Mouse (Mus musculus): ENCODE data around the gene Ston2. TPM values are rescaled to one million over a fixed set of nuclear protein-coding genes. Genes with fewer than 3 reads are reported as not detected.

Ston2 gene
- total and polyA plus RNA-seq, 3 experiments: 3.6 to 4.7 (median 4.1) TPM

DNA sequence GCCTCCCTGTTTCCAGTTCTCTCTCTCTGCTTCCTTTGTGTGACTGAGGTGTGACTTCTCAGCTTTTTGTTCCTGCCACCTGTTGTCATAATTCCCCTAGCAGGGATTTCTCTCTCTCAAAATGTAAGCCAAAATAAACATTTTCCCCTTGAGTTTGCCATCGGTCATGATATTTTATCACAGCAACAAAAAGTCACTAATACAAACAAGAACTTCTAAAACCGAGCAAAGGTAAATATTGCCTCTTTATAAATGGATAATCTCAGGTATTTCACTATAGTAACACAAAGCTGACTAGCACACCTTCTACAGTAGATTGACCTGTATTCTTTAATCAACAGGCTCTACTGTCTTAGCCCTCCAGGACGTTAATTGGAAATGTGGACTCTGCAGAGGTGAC lies 95.2 kb downstream of the Ston2 start:
- Histone ChIP-seq H3K4me1 (ENCODE audit: control insufficient read depth, insufficient read depth, low read length) (no peaks in the 10 kb centered on the region), H3K79me2 (replicated peaks; ENCODE audit: control insufficient read depth, insufficient read depth, low read length) (no peaks in the 10 kb centered on the region), H3K27ac (no peak overlapping the region), H3K36me3 (ENCODE audit: control insufficient read depth, insufficient read depth, low read length) (no peaks in the 10 kb centered on the region), H3K9ac (ENCODE audit: low read depth, low read length) (no peak overlapping the region), H3K4me3 (no peak overlapping the region), H3K27me3 (ENCODE audit: control insufficient read depth, insufficient read depth, low read length) (no peaks in the 10 kb centered on the region)
- no peak for DNase-seq
- 58% methylated on average over 3 of the region's 3 CpGs for WGBS
- TF ChIP-seq POLR2A (IDR thresholded peaks at IDR 0.05; ENCODE audit: insufficient read depth, low read depth, low read length) (no peak), CTCF (IDR thresholded peaks at IDR 0.05) (no peak), EP300 (IDR thresholded peaks at IDR 0.05; ENCODE audit: insufficient read depth, low read depth, low read length) (no peak)
- intact Hi-C loops (cut with DNase I): no loop called here

DNA sequence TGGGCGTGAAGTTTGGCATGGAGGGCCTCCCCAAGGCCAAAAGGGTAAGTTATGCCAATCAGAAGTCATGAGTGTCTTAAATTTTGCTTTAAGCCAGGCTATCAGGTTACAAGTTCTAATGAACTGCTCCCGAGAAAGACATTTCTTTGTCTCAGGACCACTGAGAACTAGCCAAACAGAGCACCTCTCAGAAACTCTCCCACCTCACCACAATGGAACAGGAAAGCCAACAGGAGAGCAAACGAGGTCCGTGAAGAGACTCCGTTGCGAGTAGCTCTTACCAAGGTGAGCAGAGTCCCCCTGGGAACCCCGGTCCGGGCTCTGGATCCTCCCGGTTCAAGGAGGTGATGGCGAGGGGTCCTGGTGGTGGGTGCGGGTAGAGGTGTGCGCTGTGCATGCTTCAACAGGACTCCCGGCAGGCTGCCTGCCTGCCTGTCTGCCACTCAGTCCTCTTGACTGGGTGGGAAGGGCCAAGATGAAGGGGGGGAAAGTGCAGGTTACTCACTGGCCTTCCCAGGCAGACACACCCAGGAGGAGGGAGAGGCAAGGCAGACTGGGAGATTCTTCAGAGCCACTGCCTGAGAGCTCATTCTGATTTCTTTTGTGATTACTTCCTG lies 102.4 kb downstream of the Ston2 start:
- no peaks in the 10 kb centered on the region for H3K36me3 ChIP-seq (ENCODE audit: control insufficient read depth, insufficient read depth, low read length)
- DNase-seq: no peak
- intact Hi-C loops (cut with DNase I): no loop called here
- H3K27ac ChIP-seq: no peak overlapping the region
- H3K79me2 ChIP-seq (replicated peaks; ENCODE audit: control insufficient read depth, insufficient read depth, low read length): no peaks in the 10 kb centered on the region
- peaks cover 9% of the 10 kb centered on the region; the same call in 1 of the 2 replicates for H3K4me1 ChIP-seq (ENCODE audit: control insufficient read depth, insufficient read depth, low read length)
- TF ChIP-seq POLR2A (IDR thresholded peaks at IDR 0.05; ENCODE audit: insufficient read depth, low read depth, low read length) (no peak), CTCF (IDR thresholded peaks at IDR 0.05) (no peak)
- no peaks in the 10 kb centered on the region for H3K27me3 ChIP-seq (ENCODE audit: control insufficient read depth, insufficient read depth, low read length)
- H3K9ac ChIP-seq (ENCODE audit: low read depth, low read length): no peak overlapping the region
- no peak overlapping the region for H3K4me3 ChIP-seq
- 48% methylated on average over 13 of the region's 13 CpGs for WGBS

DNA sequence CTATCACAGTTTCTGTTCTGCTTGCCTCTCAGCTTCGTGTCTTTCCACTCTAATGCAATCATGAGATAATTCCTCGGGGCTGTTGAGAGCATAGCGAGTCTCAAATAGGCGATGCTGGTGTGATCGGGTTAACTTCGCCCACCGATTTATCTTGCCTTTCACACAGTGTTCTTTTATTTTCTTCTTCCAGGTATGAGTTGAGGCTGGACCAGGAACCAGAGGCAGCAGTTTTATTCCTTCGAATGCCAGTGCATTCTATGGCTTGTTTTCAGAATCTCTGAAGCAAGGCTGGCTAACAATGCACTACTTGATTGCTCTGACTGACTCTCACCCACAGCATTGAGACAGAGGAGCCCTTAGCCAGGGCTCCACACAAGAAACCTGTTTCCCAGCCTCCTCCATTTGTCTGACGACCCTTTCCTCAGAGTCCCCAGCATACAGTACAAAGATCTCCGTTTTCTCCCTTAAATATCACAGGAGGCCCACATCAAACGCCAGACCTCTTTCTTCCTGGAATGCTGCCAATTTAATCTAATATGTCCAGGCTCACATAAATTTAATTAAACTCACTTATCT lies 103.3 kb downstream of the Ston2 start:
- WGBS: 51% methylated on average over 11 of the region's 11 CpGs
- no peak for TF ChIP-seq POLR2A (IDR thresholded peaks at IDR 0.05; ENCODE audit: insufficient read depth, low read depth, low read length)
- TF ChIP-seq CTCF (IDR thresholded peaks at IDR 0.05): no peak
- TF ChIP-seq EP300 (IDR thresholded peaks at IDR 0.05; ENCODE audit: insufficient read depth, low read depth, low read length): no peak
- no peaks in the 10 kb centered on the region for H3K27me3 ChIP-seq (ENCODE audit: control insufficient read depth, insufficient read depth, low read length)
- H3K9ac ChIP-seq (ENCODE audit: low read depth, low read length): no peak overlapping the region
- no peaks in the 10 kb centered on the region for H3K36me3 ChIP-seq (ENCODE audit: control insufficient read depth, insufficient read depth, low read length)
- DNase-seq: no peak
- peaks cover 9% of the 10 kb centered on the region; the same call in 1 of the 2 replicates for H3K4me1 ChIP-seq (ENCODE audit: control insufficient read depth, insufficient read depth, low read length)
- H3K4me3 ChIP-seq: no peak overlapping the region
- H3K27ac ChIP-seq: no peak overlapping the region
- H3K79me2 ChIP-seq (replicated peaks; ENCODE audit: control insufficient read depth, insufficient read depth, low read length): no peaks in the 10 kb centered on the region
- intact Hi-C loops (cut with DNase I): no loop called here

DNA sequence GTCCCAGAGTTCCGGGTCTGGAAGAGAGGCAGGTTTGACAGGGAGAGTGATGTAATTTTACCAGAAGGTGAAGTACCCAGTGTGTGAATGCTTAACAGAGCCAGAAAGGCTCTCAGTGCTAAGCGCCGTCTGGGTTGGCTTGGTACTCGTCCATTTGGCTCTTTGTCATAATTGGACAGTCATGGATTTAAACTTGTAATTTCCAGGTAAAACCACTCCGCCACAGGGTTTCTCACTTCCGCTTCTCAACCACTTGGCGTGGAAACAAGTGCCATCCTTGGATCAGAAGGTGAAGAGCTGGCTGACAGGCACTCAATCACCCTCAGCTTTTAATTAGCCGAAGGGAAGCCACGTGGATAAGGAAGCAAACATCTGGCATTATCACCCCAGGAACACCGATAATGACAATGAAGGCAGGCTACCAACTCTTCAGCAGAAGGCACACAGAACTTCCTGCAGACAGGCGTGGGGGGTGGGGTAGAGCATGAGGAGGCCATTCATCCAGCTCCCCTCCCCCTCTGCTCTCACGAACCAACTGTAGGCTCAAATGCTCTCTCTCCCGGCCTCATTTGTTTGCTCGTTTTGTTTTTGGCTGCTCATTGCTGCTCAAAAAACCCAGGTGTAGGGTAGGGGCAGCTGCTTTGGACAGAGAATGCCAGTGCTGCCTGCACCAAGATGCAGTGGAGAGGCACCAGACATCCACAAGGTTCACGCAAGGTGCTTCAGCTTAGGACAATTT lies 103.9 kb downstream of the Ston2 start:
- no peak for DNase-seq
- WGBS: 11% methylated on average over 15 of the region's 15 CpGs
- H3K9ac ChIP-seq (ENCODE audit: low read depth, low read length): no peak overlapping the region
- no peak overlapping the region for H3K4me3 ChIP-seq
- peaks cover 9% of the 10 kb centered on the region; the same call in 1 of the 2 replicates for H3K4me1 ChIP-seq (ENCODE audit: control insufficient read depth, insufficient read depth, low read length)
- H3K36me3 ChIP-seq (ENCODE audit: control insufficient read depth, insufficient read depth, low read length): no peaks in the 10 kb centered on the region
- intact Hi-C loops (cut with DNase I): no loop called here
- no peak overlapping the region for H3K27ac ChIP-seq
- no peaks in the 10 kb centered on the region for H3K27me3 ChIP-seq (ENCODE audit: control insufficient read depth, insufficient read depth, low read length)
- H3K79me2 ChIP-seq (replicated peaks; ENCODE audit: control insufficient read depth, insufficient read depth, low read length): no peaks in the 10 kb centered on the region
- TF ChIP-seq CTCF (IDR thresholded peaks at IDR 0.05) (no peak), POLR2A (IDR thresholded peaks at IDR 0.05; ENCODE audit: insufficient read depth, low read depth, low read length) (no peak), EP300 (IDR thresholded peaks at IDR 0.05; ENCODE audit: insufficient read depth, low read depth, low read length) (no peak)

DNA sequence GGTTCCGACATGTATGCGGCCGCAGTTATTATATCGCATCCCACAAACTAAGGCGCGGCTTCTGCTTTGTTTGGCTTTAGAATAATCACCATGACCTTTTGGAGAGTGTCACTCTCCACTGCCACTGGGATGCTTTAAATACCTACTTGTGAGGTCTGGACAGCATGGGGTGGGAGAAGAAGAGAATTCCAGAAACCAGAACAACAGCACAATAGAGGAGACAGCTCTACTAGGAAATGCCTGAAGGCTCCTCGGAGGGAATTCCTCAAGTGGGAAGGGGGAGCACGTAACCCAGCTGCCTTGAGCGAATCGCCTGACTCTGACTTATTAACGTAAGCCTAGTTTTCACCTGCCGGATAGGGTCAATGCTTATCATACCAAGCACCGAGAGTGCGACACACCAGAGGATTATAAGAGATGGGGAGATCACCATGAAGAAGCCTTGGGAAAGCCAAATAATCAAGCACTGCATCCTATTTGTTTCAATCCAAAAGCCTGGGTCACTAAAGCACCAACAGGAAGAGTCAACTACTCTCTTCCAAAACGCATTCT lies 104.6 kb downstream of the Ston2 start:
- Histone ChIP-seq H3K9ac (ENCODE audit: low read depth, low read length) (no peak overlapping the region), H3K79me2 (replicated peaks; ENCODE audit: control insufficient read depth, insufficient read depth, low read length) (no peaks in the 10 kb centered on the region), H3K27ac (no peak overlapping the region), H3K27me3 (ENCODE audit: control insufficient read depth, insufficient read depth, low read length) (no peaks in the 10 kb centered on the region), H3K36me3 (ENCODE audit: control insufficient read depth, insufficient read depth, low read length) (no peaks in the 10 kb centered on the region), H3K4me3 (no peak overlapping the region), H3K4me1 (ENCODE audit: control insufficient read depth, insufficient read depth, low read length) (peaks cover 9% of the 10 kb centered on the region; the same call in 1 of the 2 replicates)
- DNase-seq: no peak
- TF ChIP-seq EP300 (IDR thresholded peaks at IDR 0.05; ENCODE audit: insufficient read depth, low read depth, low read length): no peak
- TF ChIP-seq CTCF (IDR thresholded peaks at IDR 0.05): no peak
- TF ChIP-seq POLR2A (IDR thresholded peaks at IDR 0.05; ENCODE audit: insufficient read depth, low read depth, low read length): no peak
- WGBS: 29% methylated on average over 15 of the region's 15 CpGs
- intact Hi-C loops (cut with DNase I): no loop called here

Measured in heart, adult 2 months (tissue).